Mouse (Mus musculus) R1 (cell line): Measurements from ENCODE around the gene Rdx.
"Not testable (repeated sequence)": the region's sequence is repeated elsewhere in the genome, so short reads cannot be mapped to it uniquely, and the experiment has no call there.

Source experiments
- DNase-seq: peaks from one replicate; pipeline ENCODE4 v3.0.0-alpha.2; 2018; ENCODE audit warnings: low read depth, low spot score

The Rdx gene

DNA sequence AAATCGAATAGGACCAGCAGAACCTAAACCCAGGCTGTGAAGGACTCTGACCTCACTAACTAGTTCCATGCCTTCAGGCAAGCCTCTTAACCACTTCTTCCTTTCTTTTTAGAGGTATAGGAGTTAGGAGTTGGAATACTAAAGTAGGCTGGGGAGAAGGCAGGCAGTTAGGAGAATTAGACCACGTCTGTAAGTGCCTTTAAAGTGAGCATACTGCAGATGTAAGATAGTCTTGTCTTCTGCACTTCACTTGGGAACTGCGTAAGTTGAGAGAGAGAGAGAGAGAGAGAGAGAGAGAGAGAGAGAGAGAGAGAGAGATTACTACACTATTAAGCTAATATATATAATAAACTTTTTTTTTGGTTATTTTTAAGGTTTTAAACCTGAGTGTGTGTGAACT is 8.3 kb downstream of the Rdx start:
- no peak for DNase-seq

DNA sequence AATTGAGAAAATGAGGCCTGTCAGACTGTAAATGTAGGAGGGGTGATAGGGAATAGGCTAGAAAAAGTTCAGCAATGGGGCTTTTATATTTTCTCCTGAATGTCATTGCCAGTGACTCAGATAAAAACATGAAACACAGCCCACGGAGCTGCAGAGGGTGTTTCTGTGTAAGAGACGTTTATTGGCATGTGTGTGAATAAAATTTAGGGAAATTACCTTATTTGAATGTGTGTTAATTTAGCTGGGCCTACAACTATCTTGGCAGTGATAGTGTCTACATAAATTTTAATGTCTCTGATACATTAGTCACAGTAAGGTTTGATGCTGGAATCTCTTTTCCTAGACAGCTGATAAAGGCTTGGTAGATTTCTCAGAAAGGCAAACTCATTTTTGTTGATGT is 12.8 kb downstream of the Rdx start:
- no peak for DNase-seq

DNA sequence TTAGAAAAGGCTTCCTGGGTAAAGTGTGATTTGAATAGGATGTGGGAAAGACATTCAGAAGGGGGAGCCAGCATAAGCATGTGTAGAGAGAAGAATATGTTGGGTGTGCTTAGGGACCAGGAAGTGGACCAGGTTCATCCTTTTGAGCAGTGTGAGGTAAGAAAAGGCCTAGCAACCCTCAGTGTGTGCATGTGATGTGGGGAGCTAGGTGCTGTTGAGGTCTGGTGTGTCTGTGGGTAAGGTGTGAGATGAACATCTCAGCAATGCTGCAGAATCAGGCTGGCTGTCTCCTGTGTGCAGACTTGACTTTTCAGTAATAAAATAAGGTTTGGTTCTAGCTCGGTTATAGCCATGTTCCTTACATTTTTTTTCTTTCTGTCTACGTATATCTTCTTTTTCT is 23.1 kb downstream of the Rdx start:
- DNase-seq = no peak

DNA sequence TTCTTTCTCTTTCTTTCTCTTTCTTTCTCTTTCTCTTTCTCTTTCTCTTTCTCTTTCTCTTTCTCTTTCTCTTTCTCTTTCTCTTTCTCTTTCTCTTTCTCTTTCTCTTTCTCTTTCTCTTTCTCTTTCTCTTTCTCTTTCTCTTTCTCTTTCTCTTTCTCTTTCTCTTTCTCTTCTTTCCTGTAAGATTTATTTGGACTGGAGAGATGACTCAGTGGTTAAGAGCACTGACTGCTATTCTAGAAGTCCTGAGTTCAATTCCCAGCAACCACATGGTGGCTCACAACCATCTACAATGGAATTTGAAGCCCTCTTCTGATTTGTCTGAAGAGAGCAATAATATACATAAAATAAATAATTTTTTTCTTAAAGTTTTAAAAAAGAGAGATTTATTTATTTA is 24.4 kb downstream of the Rdx start:
- not testable (repeated sequence) for DNase-seq

DNA sequence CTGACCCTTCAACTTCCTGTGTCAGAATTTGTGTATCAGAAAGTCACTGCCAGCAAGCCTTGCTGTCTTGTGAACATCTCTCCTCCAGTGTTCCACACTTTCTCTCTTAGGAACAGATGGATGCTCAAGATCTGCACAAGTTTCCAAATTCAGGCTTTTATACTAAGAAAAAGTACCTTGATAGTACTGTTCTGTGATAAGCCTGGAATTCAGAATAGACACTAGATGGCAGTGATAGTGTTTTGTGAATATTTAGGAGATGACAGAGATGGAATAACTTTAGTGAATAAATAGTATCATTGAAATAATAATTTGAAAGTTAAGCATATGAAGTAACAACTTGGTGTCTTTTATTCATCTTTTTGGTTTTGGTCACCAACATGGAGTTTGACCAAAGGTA is 25.2 kb downstream of the Rdx start:
- no peak for DNase-seq

DNA sequence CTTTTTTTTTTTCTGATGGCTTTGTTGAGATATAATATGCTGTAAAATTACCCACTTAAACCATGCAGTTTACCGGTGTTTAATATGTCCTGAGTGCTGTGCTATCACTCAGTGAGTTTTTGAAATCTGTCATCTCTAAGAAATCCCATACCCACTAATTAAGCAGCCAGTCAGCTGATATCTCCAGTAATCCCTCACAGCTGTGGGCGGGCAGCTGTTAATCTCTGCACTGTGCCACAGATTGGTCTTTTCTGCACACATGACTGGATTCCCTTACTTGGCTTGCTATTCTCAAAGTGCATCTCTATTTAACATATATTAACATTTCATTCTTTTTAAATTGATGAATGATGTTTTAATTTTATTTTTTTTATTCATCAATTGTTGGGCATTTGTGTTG is 29.1 kb downstream of the Rdx start:
- DNase-seq = no peak

DNA sequence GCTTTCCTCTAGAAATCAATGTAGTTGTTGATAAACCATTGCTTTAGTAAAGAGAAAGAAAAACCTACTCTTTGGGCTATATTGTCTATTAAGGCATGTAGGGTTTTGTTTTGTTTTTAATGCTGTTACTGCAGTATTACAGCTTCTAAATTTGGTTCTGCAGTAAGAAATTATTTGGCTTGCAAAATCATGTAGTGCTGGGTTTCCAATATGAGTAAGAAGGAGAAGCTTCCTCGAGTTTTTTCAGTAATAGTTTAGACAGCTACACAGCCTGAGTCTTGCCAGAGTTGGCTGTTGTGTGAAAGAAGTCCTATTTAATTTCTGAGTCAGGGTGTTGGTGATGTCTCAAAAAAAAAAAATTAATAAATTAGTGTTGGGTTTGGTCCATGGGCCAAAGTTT is 30.7 kb downstream of the Rdx start:
- no peak for DNase-seq

DNA sequence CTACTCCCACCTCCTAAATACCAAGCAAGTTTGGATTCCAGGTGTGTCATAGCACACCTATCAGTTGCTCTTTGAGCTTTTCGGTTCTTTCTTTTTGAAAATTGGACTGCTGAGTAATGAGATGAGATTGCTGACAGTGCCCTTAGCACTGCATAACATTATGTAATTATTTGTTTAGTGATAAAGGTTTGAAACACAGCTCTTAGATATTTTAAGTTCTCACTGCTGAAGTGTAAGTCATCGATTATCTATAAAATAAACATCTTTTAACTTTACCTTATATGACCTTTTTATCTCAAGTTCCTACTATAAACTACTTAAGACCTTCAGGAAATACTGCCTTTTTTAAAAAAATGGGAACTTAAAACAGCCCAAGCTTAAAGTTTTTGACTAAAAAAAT is 35.0 kb downstream of the Rdx start:
- DNase-seq = no peak

DNA sequence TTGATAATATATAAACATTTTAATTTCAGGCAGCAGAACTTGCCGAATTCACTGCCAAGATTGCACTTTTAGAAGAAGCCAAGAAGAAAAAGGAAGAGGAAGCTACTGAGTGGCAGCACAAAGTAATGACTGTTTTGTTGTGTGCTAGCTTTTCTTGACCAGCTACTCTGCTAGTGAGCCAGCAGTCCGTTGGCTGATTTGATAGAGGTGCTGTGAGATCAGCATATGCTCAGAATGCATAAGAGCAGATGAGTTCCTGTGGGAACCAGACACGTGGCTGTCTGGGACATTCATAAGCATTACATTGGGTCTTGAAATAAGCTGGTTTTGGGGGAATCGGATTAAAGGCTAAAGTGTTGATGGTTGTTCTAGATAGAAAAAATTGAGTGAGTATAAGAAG is 35.4 kb downstream of the Rdx start:
- no peak for DNase-seq

DNA sequence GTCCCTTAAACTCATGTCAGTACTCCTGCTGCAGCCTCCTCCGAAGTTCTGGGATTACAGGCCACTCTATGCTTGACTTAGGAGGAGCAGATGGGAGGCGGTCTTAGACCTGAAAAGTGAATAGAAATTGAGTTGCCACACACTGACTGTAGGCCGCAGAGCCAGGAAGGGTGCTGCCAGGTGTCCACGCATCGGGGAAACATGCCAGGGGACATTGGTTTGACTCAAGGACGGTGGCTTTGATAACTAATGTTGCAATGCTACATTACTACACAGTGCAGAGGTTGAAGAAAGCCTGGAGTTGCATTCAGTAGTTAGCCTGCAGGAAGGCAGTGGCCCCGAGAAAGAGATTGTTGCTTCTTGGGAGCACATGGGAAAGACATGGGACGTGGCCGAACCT is 44.8 kb downstream of the Rdx start:
- no peak for DNase-seq

DNA sequence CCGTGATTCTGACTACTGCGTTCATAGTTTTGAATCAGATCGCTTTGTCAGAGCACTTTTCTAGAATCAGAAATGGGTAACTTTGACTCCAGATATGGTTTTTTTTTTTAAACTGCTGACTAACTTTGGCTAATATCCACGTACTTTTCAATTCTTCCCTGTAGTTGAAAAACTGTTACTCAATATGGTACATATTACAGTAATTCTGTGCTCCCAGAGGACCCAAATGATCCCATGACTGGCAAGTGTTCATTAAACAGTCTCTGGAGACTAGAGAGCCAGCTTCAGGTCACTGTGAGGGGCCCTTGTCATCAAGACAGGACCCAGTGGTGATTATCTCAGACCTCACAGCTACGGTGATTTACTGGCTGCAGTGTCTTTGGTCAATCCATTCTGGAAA is 45.3 kb downstream of the Rdx start:
- DNase-seq = no peak

DNA sequence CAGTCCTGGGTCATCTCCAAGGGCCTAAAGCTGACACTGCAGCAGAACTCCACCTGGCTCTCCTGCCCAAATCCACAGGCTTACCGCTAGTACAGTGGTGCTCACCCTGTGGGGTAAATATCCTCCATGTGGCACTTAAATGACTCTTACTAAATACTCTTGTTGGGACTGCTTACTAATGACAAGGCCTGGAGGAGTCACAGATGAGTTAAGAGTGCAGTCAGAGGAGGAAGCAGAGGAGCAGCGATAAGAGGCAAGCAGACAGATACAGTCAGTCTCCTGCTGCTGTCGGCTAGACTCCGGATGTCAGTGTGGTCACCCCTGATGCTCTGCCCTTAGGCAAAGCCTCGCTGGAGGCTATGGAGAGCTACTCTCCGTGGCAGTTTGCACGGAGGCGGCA is 46.1 kb downstream of the Rdx start:
- DNase-seq = no peak

DNA sequence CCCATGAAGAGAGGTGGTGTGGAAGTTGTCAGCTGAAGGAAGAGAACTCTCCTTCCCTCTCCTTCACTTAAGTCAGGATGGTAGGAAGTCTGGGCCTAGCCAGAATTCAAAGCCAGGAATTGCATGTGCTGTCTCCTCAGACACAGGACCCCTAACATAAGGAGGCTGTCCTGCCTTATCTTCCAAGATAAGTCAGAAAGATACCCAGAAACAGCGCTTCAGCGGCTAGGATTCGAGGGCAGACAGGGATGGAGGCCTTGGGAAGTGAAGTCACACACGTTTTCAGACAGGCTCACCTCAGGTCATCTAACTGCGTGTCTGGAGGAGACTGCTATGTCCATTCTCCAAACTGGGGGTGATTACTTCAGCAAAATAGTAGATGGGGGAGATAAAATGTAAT is 47.0 kb downstream of the Rdx start:
- DNase-seq = no peak

DNA sequence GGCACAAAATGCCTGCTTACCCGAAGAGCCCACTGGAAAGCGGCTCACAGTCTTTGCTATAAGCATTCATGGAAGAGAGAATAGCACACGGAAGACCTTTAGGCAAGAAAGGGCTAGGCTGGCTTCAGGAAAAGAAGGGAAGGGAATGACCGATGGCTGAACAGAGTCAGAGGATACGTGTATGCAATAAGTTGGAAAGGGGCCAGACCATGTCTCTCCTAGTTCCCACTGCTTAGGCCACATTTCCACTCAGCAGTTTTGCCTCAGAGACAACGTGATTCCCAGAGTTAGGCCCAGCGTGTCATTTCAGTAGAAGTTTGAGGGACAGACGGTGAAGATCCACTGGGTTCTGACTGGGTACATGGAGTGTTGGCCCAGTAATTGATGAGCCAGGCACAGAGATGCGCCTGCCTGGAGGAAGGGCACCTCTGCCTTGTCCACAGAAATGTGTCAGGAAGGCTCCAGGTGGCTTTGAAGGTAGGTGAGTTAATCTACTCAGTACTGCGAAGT is 47.6 kb downstream of the Rdx start:
- DNase-seq = no peak

DNA sequence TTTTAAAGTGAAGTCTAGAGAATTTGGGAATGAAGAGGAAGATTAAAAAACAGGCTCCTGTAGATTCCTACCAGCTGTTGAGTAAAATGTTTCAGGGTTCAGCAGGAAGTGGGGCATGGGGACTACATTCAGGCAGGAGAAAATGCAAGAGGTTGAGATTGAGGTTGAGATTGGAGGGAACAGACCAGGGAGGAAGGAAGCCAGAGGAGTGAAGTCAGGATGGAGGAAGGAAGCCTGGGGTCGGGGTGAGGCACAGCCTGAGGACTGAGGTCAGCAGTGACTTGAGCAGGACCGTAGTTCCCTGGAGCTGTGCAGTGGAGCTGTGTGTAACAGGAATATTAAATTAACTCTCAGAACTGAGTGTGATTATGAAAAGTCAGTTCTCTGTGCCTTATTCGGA is 48.7 kb downstream of the Rdx start:
- DNase-seq = no peak

DNA sequence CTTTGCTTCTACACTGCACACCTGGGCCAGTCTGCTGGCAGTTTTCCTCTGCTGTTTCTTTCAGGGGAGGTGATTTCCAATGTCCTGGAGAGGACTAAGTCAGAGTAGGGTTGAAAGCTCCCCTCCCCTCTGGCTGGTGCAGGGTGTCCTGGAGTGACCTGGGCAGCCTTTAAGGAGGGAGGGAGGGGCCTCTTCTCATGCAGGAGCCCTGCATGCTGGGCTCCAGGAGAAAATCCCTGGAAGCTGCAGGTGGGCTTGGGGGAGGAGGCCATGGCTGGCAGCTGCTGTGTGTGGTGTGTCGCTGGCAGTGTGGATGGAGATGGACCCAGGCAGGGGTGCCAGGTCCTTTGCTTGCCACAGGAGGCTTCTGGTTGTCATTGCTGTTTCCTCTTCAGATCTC is 50.4 kb downstream of the Rdx start:
- no peak for DNase-seq

DNA sequence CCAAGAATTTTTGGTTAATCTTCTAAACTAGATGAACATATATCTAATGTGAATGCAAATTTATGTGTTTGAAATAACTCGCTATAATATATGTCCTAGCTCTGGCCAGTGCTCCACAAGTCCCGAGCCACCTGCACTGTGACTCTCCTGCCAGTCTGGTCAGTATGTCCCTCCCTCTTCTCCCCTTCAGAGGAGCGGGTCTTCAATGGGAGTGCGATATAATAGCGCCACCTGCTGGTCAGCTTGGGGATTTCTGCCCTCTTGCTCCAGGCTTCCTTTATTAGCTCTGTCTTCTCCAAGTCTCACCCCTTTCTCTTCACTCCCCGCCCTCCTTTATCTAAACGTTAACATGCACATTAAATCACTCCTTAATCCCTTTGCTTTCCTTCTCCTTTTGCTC is 51.6 kb downstream of the Rdx start:
- DNase-seq = peak; percentile 83

DNA sequence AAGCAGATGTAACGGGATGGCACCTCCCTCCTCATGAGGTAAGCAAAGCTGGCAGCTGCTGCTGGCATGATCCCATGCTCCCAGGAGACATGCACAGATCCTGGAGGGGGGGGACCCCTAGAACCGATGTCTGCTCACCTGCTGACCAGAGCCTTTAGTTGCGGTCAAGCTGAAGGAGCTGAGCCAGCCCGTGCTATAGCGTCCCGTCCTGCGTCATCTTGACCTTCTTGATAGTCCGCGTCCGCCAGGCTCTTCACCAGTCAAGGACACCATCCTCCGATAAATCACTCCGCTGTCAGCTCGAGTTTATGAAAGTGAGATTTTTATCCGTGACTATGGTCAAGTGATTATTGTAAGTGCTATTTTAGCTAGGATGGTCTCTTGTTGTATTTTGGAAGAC is 53.5 kb downstream of the Rdx start:
- DNase-seq = no peak

DNA sequence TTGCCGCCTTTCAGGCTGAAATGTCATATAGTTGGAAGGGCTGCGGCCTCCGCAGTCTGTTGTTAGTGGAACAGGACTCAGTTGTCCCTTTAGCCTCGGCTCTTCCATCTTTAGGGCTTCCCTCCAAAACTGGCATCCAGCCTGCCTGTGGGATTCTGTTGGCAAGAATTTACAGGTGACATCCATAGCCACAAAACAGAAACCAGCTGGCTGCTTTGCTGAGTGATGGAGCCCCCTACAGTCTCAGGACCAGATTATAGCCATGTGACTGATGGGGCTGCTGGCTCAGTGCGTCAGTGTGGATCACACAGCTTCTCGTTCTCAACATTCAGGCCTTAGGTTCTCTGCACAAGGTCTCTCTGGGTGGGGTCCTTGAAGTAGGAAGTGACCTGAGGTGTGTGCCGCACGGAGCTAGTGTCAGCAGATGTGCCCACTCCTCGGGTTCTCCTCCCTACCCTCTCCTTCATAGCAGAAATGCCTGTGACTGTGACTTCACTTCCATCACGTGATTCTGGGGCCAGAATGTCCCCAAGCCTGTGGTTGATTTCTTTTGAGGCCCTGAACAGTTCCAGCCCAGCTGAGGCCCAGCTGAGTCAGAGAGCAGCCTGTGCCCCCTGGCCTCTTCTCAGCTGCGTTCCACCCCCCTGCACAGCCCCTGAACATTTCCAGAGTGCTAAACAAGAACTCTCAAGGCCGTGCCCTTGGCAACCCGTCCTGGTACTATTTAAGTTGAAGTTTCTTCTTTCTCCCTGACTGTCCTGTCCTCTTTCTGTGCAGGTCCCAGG is 55.3 kb downstream of the Rdx start:
- DNase-seq = no peak

DNA sequence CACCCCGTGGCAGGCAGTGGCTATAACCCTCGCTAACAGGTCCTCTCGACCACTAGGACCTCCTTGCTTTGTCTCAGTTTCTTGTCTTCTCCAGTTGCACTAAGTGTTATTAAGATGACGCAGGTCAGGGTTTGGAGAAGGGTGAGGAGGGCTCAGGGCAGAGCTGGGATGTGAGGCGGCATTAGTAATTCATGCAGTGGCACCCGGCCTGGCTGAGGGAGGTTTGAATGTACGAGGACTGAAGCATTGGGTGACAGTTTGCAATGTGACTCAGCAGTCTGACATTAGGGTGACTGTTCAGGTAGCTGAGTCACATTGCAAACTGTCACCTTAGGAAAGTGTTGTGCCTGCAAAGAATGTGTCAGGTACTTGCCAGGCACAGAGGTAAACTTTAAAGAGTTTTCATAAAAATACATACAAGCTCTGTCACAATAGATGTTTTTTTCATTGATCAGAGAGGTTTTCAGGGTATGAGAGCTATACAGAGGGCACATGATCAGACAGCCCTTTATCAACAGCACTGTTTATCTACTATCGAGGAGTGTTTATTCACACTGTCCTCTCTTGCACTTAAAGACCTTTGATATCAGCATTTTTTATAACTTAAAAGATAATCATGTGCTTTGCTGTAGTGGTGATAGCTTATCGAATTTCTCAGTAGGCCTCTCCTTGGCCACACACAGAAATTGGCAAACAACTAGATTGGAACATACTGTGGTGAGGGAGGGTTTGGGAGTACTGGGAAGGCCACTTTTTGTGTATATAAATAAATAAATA is 56.7 kb downstream of the Rdx start:
- DNase-seq = no peak

DNA sequence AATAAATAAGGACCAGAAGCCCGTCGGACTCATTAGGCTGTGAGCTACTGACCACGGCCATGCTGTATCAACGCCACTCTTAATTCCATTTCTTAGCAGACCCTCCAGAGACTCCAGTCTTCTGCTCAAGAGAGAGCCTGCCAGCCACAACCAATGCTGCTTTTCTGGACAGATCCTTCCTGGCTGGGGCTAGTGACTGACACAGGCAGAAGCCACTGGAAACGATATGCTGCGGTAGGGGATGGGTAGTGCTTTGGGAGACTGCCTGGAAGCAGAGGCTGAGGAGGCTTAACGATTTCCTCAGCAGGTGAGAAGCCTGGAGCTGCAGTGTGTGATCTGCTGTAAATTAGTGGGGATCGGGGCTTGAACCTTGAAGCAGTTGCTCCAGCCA is 57.2 kb downstream of the Rdx start:
- DNase-seq = no peak

DNA sequence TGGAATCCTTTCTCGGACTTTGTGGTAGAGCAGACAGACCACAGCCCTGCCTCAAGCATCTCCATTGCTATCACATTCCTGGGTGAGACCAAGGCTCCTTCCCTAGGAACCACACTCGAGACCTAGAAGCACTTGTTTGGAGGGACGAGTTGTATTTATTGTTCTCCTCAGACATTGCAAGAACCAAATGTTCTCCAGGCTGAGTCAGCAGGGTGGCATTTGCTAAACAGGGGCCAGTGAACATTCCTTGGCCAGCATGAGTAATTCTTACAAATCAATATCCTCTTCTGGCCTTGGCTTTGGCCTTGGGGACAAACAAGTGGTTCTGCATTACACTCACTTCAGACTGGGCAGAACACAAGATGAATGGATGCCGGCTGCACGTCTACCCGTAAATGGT is 58.5 kb downstream of the Rdx start:
- no peak for DNase-seq

DNA sequence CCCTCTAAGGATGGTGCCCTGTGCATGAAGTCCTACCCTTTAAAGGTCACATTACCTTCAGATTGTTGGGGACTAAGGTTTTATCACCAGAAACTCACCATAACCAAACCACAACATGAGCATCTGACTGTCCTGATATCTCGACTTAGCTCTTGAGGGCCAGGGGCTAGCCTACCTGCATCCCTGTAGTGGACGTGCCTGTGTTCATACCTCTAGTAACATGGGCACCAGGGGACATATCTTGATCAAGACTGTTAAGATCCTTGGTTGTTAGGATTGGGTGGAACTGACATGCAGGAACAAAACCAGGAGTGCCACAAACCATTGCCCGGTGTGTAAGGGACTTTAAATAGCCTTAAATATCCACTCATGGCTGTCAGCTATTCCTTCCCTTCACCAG is 60.2 kb downstream of the Rdx start:
- no peak for DNase-seq
